Mouse (Mus musculus) heart, adult 11 months (tissue): ENCODE results near the gene Pola1.

Source experiments
- DNase-seq: peaks from one replicate; pipeline ENCODE4 v3.0.0; 2022

The Pola1 gene

GRCm38 (mm10) chrX:93631657-93632449 is at the start of gene Pola1:
Gene Pola1 (minus strand): TSS chrX:93632155.
- DNase-seq: peak; percentile 99

DNA sequence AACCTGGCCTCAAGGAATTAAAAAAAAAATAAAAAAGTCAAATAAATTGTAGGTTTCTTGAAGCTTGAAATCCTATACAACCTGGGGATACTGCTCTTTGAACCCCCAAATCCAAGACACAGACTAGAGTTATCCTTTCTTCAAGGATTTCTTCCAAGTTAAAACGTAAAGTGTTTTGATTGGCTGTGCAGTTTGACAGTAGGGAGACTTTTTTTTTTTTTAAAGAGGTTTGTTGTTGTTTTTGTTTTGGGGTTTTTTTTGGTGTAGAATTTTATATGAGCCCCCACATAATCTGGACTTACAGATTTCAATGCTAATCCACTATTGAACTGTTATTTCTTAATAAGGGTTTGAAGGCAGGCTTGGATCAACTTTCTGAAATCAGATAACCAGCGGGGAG is 44.3 kb upstream of the Pola1 start:
- DNase-seq: no peak

DNA sequence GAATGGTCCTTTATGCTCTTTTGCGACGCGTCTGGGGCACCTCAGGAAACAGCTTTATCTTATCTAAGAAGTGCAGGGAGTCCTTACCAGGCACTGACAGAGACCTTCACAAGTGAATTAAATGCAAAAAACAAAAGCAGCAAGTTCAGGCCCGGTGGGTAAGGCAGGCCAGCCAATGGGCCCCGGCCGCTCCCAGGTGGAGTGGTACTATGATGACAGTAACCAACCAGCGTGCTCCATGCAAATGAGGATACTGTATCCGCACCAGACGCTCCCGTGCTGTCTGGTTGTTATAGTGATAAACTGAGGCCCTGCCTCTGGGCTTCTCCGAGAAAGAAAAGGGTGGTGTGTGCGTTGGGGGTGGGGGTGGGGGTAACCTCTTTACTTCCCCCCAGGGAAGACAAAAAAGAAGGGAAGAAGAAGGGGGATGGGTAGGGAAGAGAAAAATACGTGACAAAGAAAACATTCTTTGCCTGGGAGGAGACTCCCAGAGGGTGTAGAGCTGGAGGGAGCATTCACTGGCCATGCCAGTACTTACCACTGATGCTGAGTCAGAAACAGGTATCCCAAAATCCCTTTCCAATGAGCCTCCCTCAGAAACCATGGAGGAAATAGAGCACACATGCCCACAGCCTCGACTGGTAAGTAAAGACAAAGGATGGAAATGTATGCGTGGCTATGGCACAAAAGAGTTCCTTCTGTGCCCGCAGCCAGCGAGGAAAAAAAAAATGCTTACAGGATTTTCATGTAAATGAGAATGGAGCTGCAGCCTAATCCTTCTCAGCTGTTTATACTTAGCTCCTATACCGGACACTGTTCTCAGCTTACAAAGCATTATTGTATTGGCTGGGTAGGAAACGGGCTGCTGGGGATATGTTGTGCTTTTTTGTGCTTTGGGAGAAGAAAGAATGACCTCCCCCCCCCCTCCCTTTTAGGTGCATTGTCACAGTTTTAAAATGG is 43.2 kb upstream of the Pola1 start:
- DNase-seq: peak; percentile 89

- DNase-seq: no peak
These were observed 42.5 kb upstream of the Pola1 start for GRCm38 (mm10) chrX:93674432-93674831.

DNA sequence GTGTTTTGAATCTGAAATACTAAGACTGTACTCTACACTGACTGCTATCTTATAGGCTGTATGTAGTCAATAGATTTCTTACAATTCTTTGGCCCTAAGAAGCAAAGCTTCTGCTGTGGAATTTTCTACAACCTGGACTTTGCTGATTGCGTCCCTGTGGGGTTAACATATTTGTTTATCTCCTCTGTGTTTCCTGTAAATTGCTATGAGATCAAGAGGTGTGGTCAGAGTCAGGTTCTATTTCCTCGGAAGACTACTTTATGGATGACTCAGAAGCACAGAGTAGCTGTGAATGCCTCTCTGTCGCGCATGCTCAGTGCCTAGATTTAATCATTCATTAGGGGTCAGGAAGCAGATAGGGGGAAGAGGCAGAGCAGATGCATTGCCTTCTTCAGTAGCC is 32.8 kb upstream of the Pola1 start:
- DNase-seq: no peak

- DNase-seq: no peak
These were observed 32.1 kb upstream of the Pola1 start for GRCm38 (mm10) chrX:93663919-93664586.

GRCm38 (mm10) chrX:93655153-93655552 is 23.2 kb upstream of the Pola1 start:
- DNase-seq: no peak

DNA sequence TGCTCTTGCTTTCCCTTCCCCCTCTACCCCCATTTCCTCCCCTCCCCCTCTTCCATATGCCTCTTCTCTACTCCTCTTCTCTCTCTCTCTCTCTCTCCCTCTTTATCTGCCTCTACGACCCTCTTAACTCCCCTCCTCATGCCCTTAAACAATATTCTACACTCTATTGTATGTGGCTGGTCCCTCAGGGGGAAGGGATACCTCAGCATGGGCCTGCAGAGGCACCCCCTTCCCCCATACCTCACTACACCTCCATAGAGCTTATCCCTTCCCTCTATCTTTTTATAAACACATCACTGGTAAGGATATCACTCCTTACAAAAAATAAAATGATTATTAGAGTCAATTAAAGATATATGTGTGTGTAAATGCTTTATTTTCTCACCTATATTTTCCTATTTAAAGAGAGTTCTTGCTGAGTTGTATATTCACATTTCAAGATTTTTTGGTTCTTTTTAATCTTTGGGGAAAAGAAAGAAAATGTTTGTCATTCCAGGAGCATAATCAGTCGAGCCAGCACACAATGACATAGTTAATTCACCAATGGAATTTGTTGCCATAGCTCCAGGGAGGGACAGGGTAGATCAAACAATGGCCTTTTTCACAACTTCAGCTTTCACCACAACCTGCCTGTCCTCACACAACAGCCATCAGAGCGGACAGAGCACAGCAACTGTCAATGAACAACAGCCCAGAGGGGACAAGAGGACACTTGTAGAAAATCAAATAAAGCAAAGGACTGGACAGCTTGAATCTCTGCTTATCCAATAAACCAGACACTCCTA is 22.5 kb upstream of the Pola1 start, which contains the start of gene Pcyt1b:
Pcyt1b (plus strand) TSS at position 646 of the 785 bp plus-strand sequence.
- DNase-seq: no peak

GRCm38 (mm10) chrX:93650738-93651137 is 18.8 kb upstream of the Pola1 start:
- no peak for DNase-seq

GRCm38 (mm10) chrX:93644022-93644421 is 12.1 kb upstream of the Pola1 start:
- no peak for DNase-seq

DNA sequence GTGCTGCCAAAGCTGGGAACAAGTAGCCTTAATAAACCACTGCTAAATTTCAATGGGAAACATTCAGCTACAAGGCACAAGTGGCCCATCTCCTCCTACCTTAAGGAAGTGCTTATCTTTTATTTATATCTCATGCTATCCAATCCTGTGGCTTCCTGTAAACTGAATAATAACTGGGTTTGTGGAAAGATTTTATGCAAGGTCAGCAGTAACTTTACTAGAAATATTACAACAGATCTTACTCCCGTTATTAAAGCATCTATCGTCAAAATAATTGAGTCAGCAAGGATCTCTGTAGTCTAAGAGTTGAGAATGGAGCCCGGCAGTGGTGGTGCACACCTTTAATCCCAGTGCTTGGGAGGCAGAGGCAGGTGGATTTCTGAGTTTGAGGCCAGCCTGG is 11.6 kb upstream of the Pola1 start:
- DNase-seq: no peak

- DNase-seq: peak; percentile 83
These were observed 3.0 kb upstream of the Pola1 start for GRCm38 (mm10) chrX:93634861-93635375.

- no peak for DNase-seq
These were observed 1.7 kb downstream of the Pola1 start for GRCm38 (mm10) chrX:93630256-93630655.

- DNase-seq: no peak
These were observed 29.7 kb downstream of the Pola1 start for GRCm38 (mm10) chrX:93602214-93602613.

GRCm38 (mm10) chrX:93594283-93594682 is 37.7 kb downstream of the Pola1 start:
- DNase-seq: no peak

- no peak for DNase-seq
These were observed 51.0 kb downstream of the Pola1 start for GRCm38 (mm10) chrX:93580931-93581330.

- DNase-seq: no peak
These were observed 74.8 kb downstream of the Pola1 start for GRCm38 (mm10) chrX:93557171-93557570.

- DNase-seq: no peak
These were observed 92.2 kb downstream of the Pola1 start for GRCm38 (mm10) chrX:93539779-93540178.

DNA sequence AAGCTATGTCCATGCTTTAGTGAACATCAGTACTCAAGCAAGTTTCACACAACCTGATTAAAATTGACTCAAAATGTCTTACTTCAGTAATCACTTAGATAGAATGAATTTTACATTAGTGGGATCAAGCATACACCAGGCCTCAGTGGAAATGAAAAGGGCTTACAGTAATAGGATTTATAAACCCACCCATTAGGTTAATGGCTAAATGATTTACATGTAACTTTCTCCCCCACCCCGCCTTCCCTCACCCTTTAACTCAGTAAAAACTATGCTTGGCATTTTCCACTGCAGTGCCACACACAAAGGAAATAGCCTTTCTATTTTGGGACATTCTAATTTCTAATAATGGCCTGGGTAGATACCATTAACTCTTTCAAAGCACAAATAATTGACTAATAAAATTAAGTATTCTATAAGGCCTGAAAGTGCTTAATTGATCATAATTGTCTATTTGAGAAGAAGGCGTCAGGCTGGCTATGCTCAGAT is 129.0 kb downstream of the Pola1 start:
- DNase-seq: no peak

- DNase-seq: no peak
These were observed 134.4 kb downstream of the Pola1 start for GRCm38 (mm10) chrX:93497597-93497996.

DNA sequence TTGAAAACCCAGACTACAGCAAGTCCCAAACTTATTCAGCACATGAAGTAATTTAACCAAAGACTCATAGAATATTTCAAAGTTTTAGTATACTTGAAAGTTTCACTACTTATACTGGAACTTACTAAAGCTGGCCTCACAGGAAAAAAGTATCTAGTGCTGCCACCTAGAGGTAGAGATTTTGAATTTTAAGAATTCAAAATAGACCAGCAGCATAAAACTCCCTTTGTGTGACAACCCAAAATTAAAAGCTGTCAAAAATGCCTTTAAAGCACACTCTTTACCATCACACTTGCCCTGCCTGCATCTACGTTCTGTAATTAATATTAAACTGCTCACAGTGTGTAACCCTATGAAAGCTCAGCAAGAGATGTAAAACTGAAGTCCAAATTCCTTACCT is 166.2 kb downstream of the Pola1 start:
- DNase-seq: no peak

DNA sequence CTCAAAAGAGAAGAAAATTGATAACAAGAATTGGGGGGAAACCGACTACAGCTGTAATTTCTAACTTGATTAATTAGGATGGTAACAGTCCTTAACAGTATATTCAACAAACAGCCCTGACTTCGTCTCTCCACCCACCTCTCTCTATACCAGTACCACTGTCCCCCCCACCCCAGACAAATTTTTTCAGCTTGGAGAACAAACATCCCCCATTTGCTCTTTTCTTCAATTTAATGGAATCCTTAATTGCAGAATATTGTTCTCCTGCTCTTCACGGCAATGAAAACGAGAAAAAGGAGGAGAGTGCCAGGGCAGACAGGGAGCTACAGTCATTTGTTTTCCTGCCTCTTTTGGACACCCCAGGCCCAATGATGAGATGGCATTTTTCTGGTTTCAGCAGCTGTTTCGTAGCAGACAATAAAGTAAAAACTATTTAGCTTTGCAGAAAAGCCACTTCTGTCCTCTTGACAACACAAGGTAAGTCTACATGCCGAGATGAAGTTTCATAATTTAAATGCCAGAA is 202.2 kb downstream of the Pola1 start:
- no peak for DNase-seq
